Mouse (Mus musculus) adrenal gland, adult 8-10 months (tissue): Measurements from ENCODE around the gene Vtn. TPM values are rescaled to one million over a fixed set of nuclear protein-coding genes. Genes with fewer than 3 reads are reported as not detected.
"Not testable (repeated sequence)": the region's sequence is repeated elsewhere in the genome, so short reads cannot be mapped to it uniquely, and the experiment has no call there.

Source experiments
- DNase-seq: peaks from one replicate; pipeline ENCODE4 v3.0.0; 2022
- total RNA-seq, 4 experiments: library from RNA; stranded (reverse); gene quantifications; 2 replicates each; pipeline ENCODE4 v1.2.4; 2022

The Vtn gene
- total RNA-seq, 4 experiments from 2014 or later = 0.66 to 3.2 (median 1.1) TPM

- DNase-seq = peak; percentile 92
Observed at GRCm38 (mm10) chr11:78497544-78498522, 1.1 kb upstream of the Vtn start, which contains the start of gene Sarm1. Gene Sarm1 (minus strand): TSS chr11:78497754.

GRCm38 (mm10) chr11:78499543-78499942 is 652 bp downstream of the Vtn start:
- DNase-seq = no peak

GRCm38 (mm10) chr11:78500623-78501202 is 1.8 kb downstream of the Vtn start:
- DNase-seq = no peak

GRCm38 (mm10) chr11:78501529-78501928 is 2.6 kb downstream of the Vtn start:
- no peak for DNase-seq

GRCm38 (mm10) chr11:78502909-78503650 is 4.2 kb downstream of the Vtn start, which contains the start of gene Sebox:
Gene Sebox (plus strand): TSS chr11:78503447.
- DNase-seq = no peak

- no peak for DNase-seq
Observed at GRCm38 (mm10) chr11:78505430-78505829, 6.5 kb downstream of the Vtn start.

GRCm38 (mm10) chr11:78509148-78509547 is 10.3 kb downstream of the Vtn start:
- DNase-seq = no peak

GRCm38 (mm10) chr11:78512025-78512957 is 13.4 kb downstream of the Vtn start, which contains the start of the genes Tmem199 and Poldip2:
Gene Tmem199 (minus strand): TSS chr11:78512172.
Gene Poldip2 (plus strand): TSS chr11:78512193.
- DNase-seq = peak; percentile 85

GRCm38 (mm10) chr11:78513106-78513790 is 14.4 kb downstream of the Vtn start:
- DNase-seq = no peak

- no peak for DNase-seq
Observed at GRCm38 (mm10) chr11:78515549-78516325, 16.8 kb downstream of the Vtn start.

- no peak for DNase-seq
Observed at GRCm38 (mm10) chr11:78518931-78519330, 20.0 kb downstream of the Vtn start.

- DNase-seq = no peak
Observed at GRCm38 (mm10) chr11:78521880-78522279, 23.0 kb downstream of the Vtn start.

GRCm38 (mm10) chr11:78522481-78522997 is 23.6 kb downstream of the Vtn start:
- DNase-seq = no peak

- DNase-seq = no peak
Observed at GRCm38 (mm10) chr11:78523241-78523955, 24.5 kb downstream of the Vtn start.

GRCm38 (mm10) chr11:78524838-78525237 is 25.9 kb downstream of the Vtn start:
- DNase-seq = no peak

- no peak for DNase-seq
Observed at GRCm38 (mm10) chr11:78528714-78529113, 29.8 kb downstream of the Vtn start.

- DNase-seq = no peak
Observed at GRCm38 (mm10) chr11:78530001-78530400, 31.1 kb downstream of the Vtn start.

GRCm38 (mm10) chr11:78531046-78531445 is 32.2 kb downstream of the Vtn start:
- DNase-seq = peak; percentile 44

GRCm38 (mm10) chr11:78531515-78531914 is 32.6 kb downstream of the Vtn start:
- not testable (repeated sequence) for DNase-seq
